Mouse (Mus musculus) left cerebral cortex, adult 2 months (tissue): ENCODE results near the gene Ankrd52. TPM values are rescaled to one million over a fixed set of nuclear protein-coding genes. Genes with fewer than 3 reads are reported as not detected.

ENCODE experiments used
- DNase-seq, 2 experiments: peaks; one replicate each; pipeline ENCODE4 v3.0.0; 2021 to 2022; ENCODE audit warnings: low spot score in 2 of 2, mixed read lengths in 1 of 2; ENCODE audit errors: extremely low spot score in 1 of 2
- H3K27ac ChIP-seq: fragments of 200-600 bp; 2 replicates; pipeline ENCODE4 v1.8.1; 2022
- H3K4me3 ChIP-seq: fragments of 200-600 bp; 2 replicates; pipeline ENCODE4 v1.8.1; 2022
- CTCF ChIP-seq: fragments of 200-600 bp; IDR thresholded peaks from 2 replicates; pipeline ENCODE4 v1.8.1; 2022; ENCODE audit warnings: antibody characterized with exemption, mild to moderate bottlenecking, moderate library complexity
- intact Hi-C: fragments of 180-260 bp; cut with DNase I; formaldehyde crosslinking; loops from one replicate; pipeline ENCODE4 v1.15.1; 2025
- total RNA-seq, 2 experiments: library from RNA; stranded (reverse); gene quantifications; 2 replicates each; pipeline ENCODE4 v1.2.3; 2021

The Ankrd52 gene
- total RNA-seq, 2 experiments from 2014 or later = 60.8 to 63.9 TPM

GRCm38 (mm10) chr10:128434681-128435080, 57.8 kb downstream of the Ankrd52 start:
- DNase-seq = no peak
- TF ChIP-seq CTCF = no peak
- Histone ChIP-seq H3K4me3 (no peak overlapping the region), H3K27ac (no peak overlapping the region; the same call in 1 of the 2 replicates)
- intact Hi-C loops = no loop called here

- Histone ChIP-seq H3K4me3 (no peak overlapping the region), H3K27ac (peak overlapping the region; percentile 28; the same call in 1 of the 2 replicates)
- intact Hi-C loops = no loop called here
- TF ChIP-seq CTCF = no peak
- peak in 1 of 2 experiments; percentile 24 for DNase-seq
Observed at GRCm38 (mm10) chr10:128435186-128435823, 58.4 kb downstream of the Ankrd52 start.

GRCm38 (mm10) chr10:128435873-128436272, 59.0 kb downstream of the Ankrd52 start:
- no peak for DNase-seq
- no peak for TF ChIP-seq CTCF
- intact Hi-C loops = no loop called here
- no peak overlapping the region for H3K4me3 ChIP-seq
- H3K27ac ChIP-seq = peak overlapping the region; percentile 28; the same call in 1 of the 2 replicates

GRCm38 (mm10) chr10:128436376-128436775, 59.5 kb downstream of the Ankrd52 start:
- H3K27ac ChIP-seq = no peak overlapping the region
- H3K4me3 ChIP-seq = no peak overlapping the region
- intact Hi-C loops = no loop called here
- no peak for DNase-seq
- no peak for TF ChIP-seq CTCF

- intact Hi-C loops = no loop called here
- peak; percentile 13 to 22 for DNase-seq
- TF ChIP-seq CTCF = no peak
- Histone ChIP-seq H3K27ac (peak overlapping the region; percentile 77), H3K4me3 (no peak overlapping the region)
Observed at GRCm38 (mm10) chr10:128438675-128439279, 61.9 kb downstream of the Ankrd52 start.

GRCm38 (mm10) chr10:128440407-128440806, 63.5 kb downstream of the Ankrd52 start:
- intact Hi-C loops = no loop called here
- peak; percentile 48 for TF ChIP-seq CTCF
- DNase-seq = no peak
- no peak overlapping the region for H3K4me3 ChIP-seq
- H3K27ac ChIP-seq = no peak overlapping the region

GRCm38 (mm10) chr10:128441324-128442119, 64.6 kb downstream of the Ankrd52 start:
- Histone ChIP-seq H3K27ac (no peak overlapping the region), H3K4me3 (no peak overlapping the region)
- TF ChIP-seq CTCF = no peak
- intact Hi-C loops = no loop called here
- DNase-seq = no peak

- DNase-seq = no peak
- H3K27ac ChIP-seq = no peak overlapping the region
- intact Hi-C loops = no loop called here
- no peak overlapping the region for H3K4me3 ChIP-seq
- no peak for TF ChIP-seq CTCF
Observed at GRCm38 (mm10) chr10:128442718-128443117, 65.8 kb downstream of the Ankrd52 start.

GRCm38 (mm10) chr10:128444354-128444753, 67.4 kb downstream of the Ankrd52 start:
- intact Hi-C loops = no loop called here
- no peak overlapping the region for H3K4me3 ChIP-seq
- no peak overlapping the region for H3K27ac ChIP-seq
- no peak for TF ChIP-seq CTCF
- no peak for DNase-seq

- no peak overlapping the region for H3K4me3 ChIP-seq
- H3K27ac ChIP-seq = no peak overlapping the region
- TF ChIP-seq CTCF = no peak
- DNase-seq = no peak
- intact Hi-C loops = no loop called here
Observed at GRCm38 (mm10) chr10:128445407-128445806, 68.5 kb downstream of the Ankrd52 start.

- no peak for DNase-seq
- intact Hi-C loops = no loop called here
- Histone ChIP-seq H3K4me3 (no peak overlapping the region), H3K27ac (no peak overlapping the region)
- TF ChIP-seq CTCF = no peak
Observed at GRCm38 (mm10) chr10:128451014-128451413, 74.1 kb downstream of the Ankrd52 start.

- TF ChIP-seq CTCF = no peak
- intact Hi-C loops = no loop called here
Observed at GRCm38 (mm10) chr10:128454471-128454870, 77.6 kb downstream of the Ankrd52 start.

More at GRCm38 (mm10) chr10:128454471-128454870, 77.6 kb downstream of the Ankrd52 start:
- DNase-seq = no peak
- Histone ChIP-seq H3K27ac (no peak overlapping the region), H3K4me3 (no peak overlapping the region)
